Mouse (Mus musculus) midbrain, embryonic 11.5 days (tissue): Measurements from ENCODE around the gene Scube2. TPM values are rescaled to one million over a fixed set of nuclear protein-coding genes. Genes with fewer than 3 reads are reported as not detected.

ENCODE experiments used
- ATAC-seq: fragments of 200-750 bp; cut with Nextera tagmentation; 2 replicates; pipeline ENCODE4 v1.8.0; 2017; ENCODE audit warnings: moderate TSS enrichment, moderate library complexity; ENCODE audit not compliant: low FRiP score
- DNase-seq: peaks from one replicate; pipeline ENCODE4 v3.0.0; 2015; ENCODE audit warnings: low spot score; ENCODE audit errors: missing footprints
- H3K27ac ChIP-seq: fragments of 300-500 bp; sonication (generic); 2 replicates; pipeline ENCODE4 v1.5.1; 2014; ENCODE audit warnings: low read depth, low read length
- H3K27me3 ChIP-seq: fragments of 300-500 bp; sonication (generic); 2 replicates; pipeline ENCODE4 v1.6.1; 2014; ENCODE audit warnings: mild to moderate bottlenecking, low read length, moderate library complexity, mixed read lengths; ENCODE audit not compliant: control insufficient read depth, insufficient read depth
- H3K36me3 ChIP-seq: fragments of 300-500 bp; sonication (generic); 2 replicates; pipeline ENCODE4 v1.6.1; 2014; ENCODE audit warnings: mild to moderate bottlenecking, low read length, moderate library complexity, mixed read lengths; ENCODE audit not compliant: control insufficient read depth, insufficient read depth
- H3K4me1 ChIP-seq: fragments of 300-500 bp; sonication (generic); 2 replicates; pipeline ENCODE4 v1.6.1; 2014; ENCODE audit warnings: low read length; ENCODE audit not compliant: control insufficient read depth, insufficient read depth
- H3K4me2 ChIP-seq: fragments of 300-500 bp; sonication (generic); 2 replicates; pipeline ENCODE4 v1.6.1; 2014; ENCODE audit warnings: mild to moderate bottlenecking, moderate library complexity
- H3K4me3 ChIP-seq: fragments of 300-500 bp; sonication (generic); 2 replicates; pipeline ENCODE4 v1.5.1; 2014; ENCODE audit warnings: low read depth, low read length
- H3K9ac ChIP-seq: fragments of 300-500 bp; sonication (generic); 2 replicates; pipeline ENCODE4 v1.6.1; 2014; ENCODE audit warnings: low read length
- H3K9me3 ChIP-seq: fragments of 300-500 bp; sonication (generic); 2 replicates; pipeline ENCODE4 v1.6.1; 2016; ENCODE audit warnings: low read length; ENCODE audit not compliant: control insufficient read depth
- WGBS: fragments of 180-500 bp; shearing (Covaris S2); extraction: QIAGEN DNeasy Blood & Tissue Kit; methylation state at CpG from one replicate; pipeline ENCODE4 v1.1.7; 2014; 5-methylcytosine and 5-hydroxymethylcytosine counted together
- polyA plus RNA-seq: library from polyadenylated mRNA; unstranded; fragments of >200 nt; fragmentation: Nextera tagmentation; extraction: Ambion mirVana; gene quantifications from 2 replicates; pipeline ENCODE4 v1.2.1, GENCODE M21; 2014

Scube2 gene
- polyA plus RNA-seq: 3.6 and 4.2 TPM in 2 replicates

DNA sequence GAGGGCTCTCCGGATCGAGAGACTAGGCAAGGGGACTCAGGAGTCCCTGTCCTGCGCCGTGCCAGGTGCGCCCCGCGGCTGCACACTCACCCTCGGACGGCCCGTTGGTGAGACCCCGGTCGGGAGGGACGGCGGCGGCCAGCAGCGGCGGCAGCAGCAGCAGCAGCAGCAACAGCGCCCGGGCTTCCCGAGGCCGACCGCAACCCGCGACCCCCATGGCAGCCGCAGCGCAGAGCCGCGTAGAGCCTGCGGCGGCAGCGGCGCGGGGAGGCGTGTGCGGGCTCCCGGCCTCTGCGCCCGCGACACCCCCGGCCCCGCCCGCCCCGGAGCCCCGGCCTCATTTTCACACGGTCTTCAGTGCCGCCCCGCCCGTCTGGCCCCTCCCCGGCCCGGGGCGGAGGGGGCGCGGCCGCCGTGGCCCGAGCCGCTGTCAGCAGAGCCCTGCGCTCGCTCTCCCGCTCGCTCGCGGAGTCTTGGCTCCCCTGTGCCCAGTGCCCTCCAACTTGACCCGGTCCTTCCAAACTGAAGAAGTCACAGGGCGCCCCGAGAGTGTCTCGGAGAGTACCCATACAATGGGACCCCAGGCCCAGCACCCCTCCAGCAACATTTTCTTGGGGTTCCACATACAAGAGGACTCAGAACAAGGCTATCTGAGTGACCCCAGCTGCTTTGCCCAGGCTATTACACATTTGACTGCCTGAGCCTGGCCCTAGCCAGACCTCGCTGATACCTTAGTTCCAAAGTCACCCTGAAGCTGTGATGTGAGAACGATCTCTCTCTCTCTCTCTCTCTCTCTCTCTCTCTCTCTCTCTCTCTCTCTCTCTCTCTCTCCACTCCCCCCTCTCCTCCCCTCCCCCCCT, at the start of gene Scube2:
Gene Scube2 (minus strand): TSS at position 310 of the 860 bp plus-strand sequence.
- Histone ChIP-seq H3K36me3 (no peaks in the 10 kb centered on the region), H3K4me1 (peaks cover 18% of the 10 kb centered on the region), H3K4me3 (peak within 1 kb of the TSS; percentile 45), H3K9ac (peak within 1 kb of the TSS; percentile 54), H3K27me3 (peaks cover 16% of the 10 kb centered on the region), H3K27ac (no peak within 1 kb of the TSS; the same call in 1 of the 2 replicates), H3K9me3 (no peaks in the 10 kb centered on the region), H3K4me2 (peak within 1 kb of the TSS; percentile 53)
- DNase-seq (peak; percentile 95), ATAC-seq (peak; percentile 86)
- 1% methylated on average over 51 of the region's 69 CpGs for WGBS

- Histone ChIP-seq H3K27me3 (no peaks in the 10 kb centered on the region), H3K4me2 (no peak overlapping the region), H3K9me3 (no peaks in the 10 kb centered on the region), H3K4me3 (no peak overlapping the region), H3K4me1 (no peaks in the 10 kb centered on the region), H3K27ac (no peak overlapping the region), H3K36me3 (peaks cover 20% of the 10 kb centered on the region), H3K9ac (no peak overlapping the region)
- ATAC-seq (no peak), DNase-seq (peak; percentile 2)
- WGBS: 98% methylated on average over 2 of the region's 2 CpGs
These were observed 40.7 kb upstream of the Scube2 start for GRCm38 (mm10) chr7:109906165-109906564.

DNA sequence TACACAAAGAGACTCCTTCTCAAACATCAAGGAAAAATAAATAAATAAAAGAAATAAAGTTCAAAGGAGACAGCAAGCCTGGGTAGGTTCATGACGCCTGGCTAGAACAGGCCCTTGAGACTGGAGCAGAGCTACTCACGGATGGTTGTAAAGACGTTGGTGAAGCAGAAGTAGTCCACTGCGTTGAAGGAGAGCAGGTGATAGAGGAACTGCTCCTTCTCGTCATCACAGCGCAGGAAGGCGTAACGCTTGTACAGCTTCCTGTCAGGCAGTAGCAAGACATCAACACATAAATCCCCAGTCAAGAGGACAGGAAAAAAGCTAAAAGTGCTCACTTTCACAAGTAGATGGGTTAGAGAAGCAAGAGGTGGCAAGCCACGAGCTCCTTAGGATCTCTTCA, 35.4 kb upstream of the Scube2 start:
- H3K4me2 ChIP-seq: no peak overlapping the region
- 92% methylated on average over 9 of the region's 9 CpGs for WGBS
- no peaks in the 10 kb centered on the region for H3K9me3 ChIP-seq

DNA sequence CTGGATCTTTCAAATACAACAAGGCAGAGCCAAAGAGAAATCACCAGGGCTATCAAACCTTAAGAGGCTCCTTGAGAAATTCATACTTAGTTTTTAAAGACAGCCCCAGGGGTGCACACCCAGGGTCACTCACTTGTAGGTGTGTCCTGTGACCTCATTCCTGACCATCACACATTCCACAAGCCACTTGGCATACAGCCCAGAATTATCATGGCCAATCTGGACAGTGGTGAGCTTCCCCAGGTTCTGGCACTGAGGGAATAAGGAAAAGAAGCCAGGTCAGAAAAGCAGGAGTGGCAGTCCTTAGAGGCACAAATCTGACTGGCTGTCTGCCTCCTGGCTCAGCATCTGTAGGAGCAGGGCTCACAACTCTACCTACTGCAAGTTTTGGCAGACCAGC, 33.4 kb upstream of the Scube2 start:
- H3K9me3 ChIP-seq: no peaks in the 10 kb centered on the region
- no peak overlapping the region for H3K4me3 ChIP-seq
- no peak overlapping the region for H3K4me2 ChIP-seq
- ATAC-seq (no peak), DNase-seq (peak; percentile 51)
- H3K27me3 ChIP-seq: no peaks in the 10 kb centered on the region
- no peaks in the 10 kb centered on the region for H3K4me1 ChIP-seq
- no peak overlapping the region for H3K9ac ChIP-seq
- H3K27ac ChIP-seq: no peak overlapping the region
- peaks cover 44% of the 10 kb centered on the region for H3K36me3 ChIP-seq

More for the DNA sequence above, 35.4 kb upstream of the Scube2 start:
- no peak for ATAC-seq
- no peak overlapping the region for H3K27ac ChIP-seq
- peak; percentile 14 for DNase-seq
- H3K4me1 ChIP-seq: no peaks in the 10 kb centered on the region
- peaks cover 41% of the 10 kb centered on the region for H3K36me3 ChIP-seq
- no peak overlapping the region for H3K4me3 ChIP-seq
- no peak overlapping the region for H3K9ac ChIP-seq
- H3K27me3 ChIP-seq: no peaks in the 10 kb centered on the region

GRCm38 (mm10) chr7:109892530-109892929, 27.1 kb upstream of the Scube2 start:
- H3K4me3 ChIP-seq: no peak overlapping the region
- no peaks in the 10 kb centered on the region for H3K9me3 ChIP-seq
- no peaks in the 10 kb centered on the region for H3K27me3 ChIP-seq
- ATAC-seq (no peak), DNase-seq (peak; percentile 93)
- H3K9ac ChIP-seq: no peak overlapping the region
- WGBS: 39% methylated on average over 3 of the region's 3 CpGs
- H3K36me3 ChIP-seq: peaks cover 20% of the 10 kb centered on the region
- no peaks in the 10 kb centered on the region for H3K4me1 ChIP-seq
- H3K27ac ChIP-seq: no peak overlapping the region
- H3K4me2 ChIP-seq: no peak overlapping the region

DNA sequence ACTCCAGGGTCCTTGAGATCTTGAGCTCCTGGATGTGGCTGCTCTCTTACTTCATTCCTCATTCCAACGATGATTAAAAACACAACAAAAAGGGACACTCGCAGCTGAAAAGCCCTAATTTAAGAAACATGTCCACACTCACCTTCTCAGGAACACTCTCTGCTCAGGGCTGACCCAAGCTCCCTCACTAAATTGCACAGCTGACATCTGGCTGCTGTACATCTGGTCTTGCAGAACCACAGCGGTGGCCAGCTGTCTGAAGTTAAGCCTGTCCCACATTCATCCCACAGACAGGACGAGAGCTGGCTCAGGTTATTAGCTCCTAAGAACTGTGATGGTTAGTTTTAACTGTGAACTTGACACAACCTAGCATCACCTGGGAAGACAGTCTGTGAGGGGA, 26.3 kb upstream of the Scube2 start:
- Histone ChIP-seq H3K27ac (no peak overlapping the region), H3K9ac (no peak overlapping the region), H3K4me3 (no peak overlapping the region), H3K4me1 (no peaks in the 10 kb centered on the region), H3K4me2 (no peak overlapping the region), H3K27me3 (no peaks in the 10 kb centered on the region), H3K9me3 (no peaks in the 10 kb centered on the region), H3K36me3 (peaks cover 18% of the 10 kb centered on the region)
- ATAC-seq: no peak
- no peak for DNase-seq
- WGBS: 92% methylated on average over 4 of the region's 4 CpGs

GRCm38 (mm10) chr7:109890256-109890655, 24.8 kb upstream of the Scube2 start:
- WGBS: 95% methylated on average over 2 of the region's 2 CpGs
- H3K36me3 ChIP-seq: peaks cover 11% of the 10 kb centered on the region
- H3K9ac ChIP-seq: no peak overlapping the region
- H3K4me2 ChIP-seq: no peak overlapping the region
- no peak overlapping the region for H3K4me3 ChIP-seq
- no peaks in the 10 kb centered on the region for H3K4me1 ChIP-seq
- H3K9me3 ChIP-seq: no peaks in the 10 kb centered on the region
- H3K27me3 ChIP-seq: no peaks in the 10 kb centered on the region
- DNase-seq (peak; percentile 1), ATAC-seq (no peak)
- H3K27ac ChIP-seq: no peak overlapping the region

- H3K36me3 ChIP-seq: peaks cover 7% of the 10 kb centered on the region
These were observed 23.8 kb upstream of the Scube2 start for GRCm38 (mm10) chr7:109889300-109889699.

GRCm38 (mm10) chr7:109886249-109886648, 20.8 kb upstream of the Scube2 start:
- H3K9me3 ChIP-seq: no peaks in the 10 kb centered on the region
- no peak overlapping the region for H3K9ac ChIP-seq
- ATAC-seq (no peak), DNase-seq (peak; percentile 21)
- H3K27ac ChIP-seq: no peak overlapping the region
- no peak overlapping the region for H3K4me3 ChIP-seq
- H3K4me2 ChIP-seq: no peak overlapping the region
- H3K4me1 ChIP-seq: no peaks in the 10 kb centered on the region
- H3K27me3 ChIP-seq: no peaks in the 10 kb centered on the region
- WGBS: 90% methylated on average over 1 of the region's 1 CpGs
- H3K36me3 ChIP-seq: peaks cover 5% of the 10 kb centered on the region; the same call in 1 of the 2 replicates

More at GRCm38 (mm10) chr7:109889300-109889699, 23.8 kb upstream of the Scube2 start:
- Histone ChIP-seq H3K4me1 (no peaks in the 10 kb centered on the region), H3K4me2 (no peak overlapping the region), H3K4me3 (no peak overlapping the region), H3K27ac (no peak overlapping the region), H3K27me3 (no peaks in the 10 kb centered on the region), H3K9ac (no peak overlapping the region), H3K9me3 (no peaks in the 10 kb centered on the region)
- no peak for ATAC-seq
- 81% methylated on average over 5 of the region's 5 CpGs for WGBS
- DNase-seq: no peak
